Mouse (Mus musculus) liver, embryonic 14.5 days (tissue): ENCODE measurements at regions not wholly inside any gene's neighbourhood (a gene's known extent, or its start where the extent isn't known, plus 50 kb on each side); places are given as distances from the start of the nearest gene placed in this dataset.

Experiments used
- CTCF ChIP-seq: IDR thresholded peaks from 2 replicates; pipeline ENCODE4 v1.5.1; 2016; ENCODE audit warnings: antibody characterized with exemption, low read depth, control low read depth
- EP300 ChIP-seq: IDR thresholded peaks from 2 replicates; pipeline ENCODE4 v1.6.1; 2016; ENCODE audit warnings: antibody characterized with exemption, low read depth

GRCm38 (mm10) chr10:23711416-23712171 is 75.5 kb downstream of the Rps12 start:
- TF ChIP-seq CTCF (no peak), EP300 (no peak)
